10 mouse cellular contexts compared by ENCODE assay signal in genomic region chr12:116176930-116177329, GRCm38 (mm10).
DNase-seq lines count a peak whose midpoint lies in the region; ATAC-seq and TF ChIP-seq lines count a peak whose summit lies in the region.
"Had no signal": no experiment of that assay in that cellular context is flagged by ENCODE, and none has a peak within 500 bp of the region (broad histone marks: within the 10 kb centered on the region; RNA-seq: fewer than 3 reads in every experiment).

No protein-coding gene starts in this region.

- no peak for ATAC-seq in intestine, embryonic 14.5 days (replicated peaks; ENCODE audit: low FRiP score, low TSS enrichment, low read depth)
- ATAC-seq in intestine, embryonic 16.5 days = no peak
- no peak for ATAC-seq in Patski
- ATAC-seq in liver, embryonic 12.5 days = 0 out of 2 replicates have a peak, but pooled peaks have one; percentile 46
- no peak for ATAC-seq in stomach, postnatal 0 days (ENCODE audit: low FRiP score, low TSS enrichment)

- no peak overlapping the region for H3K4me2 ChIP-seq in intestine, embryonic 14.5 days (ENCODE audit: low read length)
- H3K4me2 ChIP-seq in intestine, embryonic 16.5 days (ENCODE audit: low read depth, low read length) = no peak overlapping the region
- no peak overlapping the region for H3K4me2 ChIP-seq in liver, embryonic 12.5 days
- no peak overlapping the region for H3K4me2 ChIP-seq in stomach, postnatal 0 days (replicated peaks; ENCODE audit: low read depth)

- CTCF ChIA-PET in Patski (lab: Charles Lee) = no interaction called here

- no peak for TF ChIP-seq EP300 in stomach, postnatal 0 days (optimal IDR thresholded peaks at IDR 0.05)

- TF ChIP-seq CTCF in Patski (IDR thresholded peaks at IDR 0.05) = peak; percentile 51
- TF ChIP-seq CTCF in stomach, postnatal 0 days (IDR thresholded peaks at IDR 0.05; ENCODE audit: low read depth) = peak; percentile 51

- no peak overlapping the region for H3K9ac ChIP-seq in intestine, embryonic 14.5 days (ENCODE audit: low read length)
- H3K9ac ChIP-seq in intestine, embryonic 16.5 days (ENCODE audit: low read depth, low read length) = no peak overlapping the region
- H3K9ac ChIP-seq in liver, embryonic 12.5 days = no peak overlapping the region
- no peak overlapping the region for H3K9ac ChIP-seq in stomach, postnatal 0 days (ENCODE audit: low read length)

- H3K27me3 ChIP-seq in intestine, embryonic 14.5 days (replicated peaks; ENCODE audit: control insufficient read depth, insufficient read depth, low read length) = no peaks in the 10 kb centered on the region
- H3K27me3 ChIP-seq in intestine, embryonic 16.5 days (replicated peaks; ENCODE audit: control insufficient read depth, insufficient read depth, low read length) = no peaks in the 10 kb centered on the region
- no peaks in the 10 kb centered on the region for H3K27me3 ChIP-seq in Patski
- H3K27me3 ChIP-seq in liver, embryonic 12.5 days (replicated peaks) = no peaks in the 10 kb centered on the region
- H3K27me3 ChIP-seq in stomach, postnatal 0 days (ENCODE audit: control insufficient read depth, insufficient read depth, low read length) = no peaks in the 10 kb centered on the region

- no peaks in the 10 kb centered on the region for H3K36me3 ChIP-seq in intestine, embryonic 14.5 days (ENCODE audit: control insufficient read depth, insufficient read depth, low read length)
- H3K36me3 ChIP-seq in intestine, embryonic 16.5 days (ENCODE audit: control insufficient read depth, insufficient read depth, low read length) = no peaks in the 10 kb centered on the region
- H3K36me3 ChIP-seq in liver, embryonic 12.5 days = no peaks in the 10 kb centered on the region
- H3K36me3 ChIP-seq in stomach, postnatal 0 days (ENCODE audit: control insufficient read depth, insufficient read depth, low read length) = no peaks in the 10 kb centered on the region

- no peak overlapping the region for H3K27ac ChIP-seq in intestine, embryonic 14.5 days (ENCODE audit: low read depth)
- H3K27ac ChIP-seq in intestine, embryonic 16.5 days (ENCODE audit: low read length) = no peak overlapping the region
- H3K27ac ChIP-seq in liver, embryonic 12.5 days = no peak overlapping the region
- H3K27ac ChIP-seq in stomach, postnatal 0 days (replicated peaks) = no peak overlapping the region

- DNase-seq in intestine, embryonic 14.5 days (ENCODE audit: low spot score) = peak; percentile 23
- no peak for DNase-seq in Patski (ENCODE audit: low read depth, low spot score)
- no peak for DNase-seq in stomach, postnatal 0 days (ENCODE audit: low spot score)
- no peak for DNase-seq in gastrocnemius, postnatal 10 days
- DNase-seq in urinary bladder, postnatal 25 days (ENCODE audit: low spot score) = no peak
- DNase-seq in urinary bladder, adult 2 months (ENCODE audit: low spot score) = no peak

- H3K9me3 ChIP-seq in intestine, embryonic 14.5 days (ENCODE audit: control insufficient read depth, low read length) = no peaks in the 10 kb centered on the region
- H3K9me3 ChIP-seq in intestine, embryonic 16.5 days (ENCODE audit: control insufficient read depth, low read length) = no peaks in the 10 kb centered on the region
- H3K9me3 ChIP-seq in liver, embryonic 12.5 days (replicated peaks) = no peaks in the 10 kb centered on the region
- no peaks in the 10 kb centered on the region for H3K9me3 ChIP-seq in stomach, postnatal 0 days (ENCODE audit: control insufficient read depth, low read length)
- H3K9me3 ChIP-seq: megakaryocyte, embryonic 14.5 days had no signal

- 78% methylated on average over 3 of the region's 3 CpGs for WGBS in intestine, embryonic 14.5 days
- 86% methylated on average over 3 of the region's 3 CpGs for WGBS in intestine, embryonic 16.5 days
- WGBS in liver, embryonic 12.5 days (ENCODE audit: insufficient replicate concordance) = 62% methylated on average over 3 of the region's 3 CpGs
- 79% methylated on average over 3 of the region's 3 CpGs for WGBS in stomach, postnatal 0 days

- in situ Hi-C loops in Patski (cut with MboI; ENCODE audit: low pct_unique_long_range_greater_than_20kb) = no loop called here

- no peaks in the 10 kb centered on the region for H3K4me1 ChIP-seq in intestine, embryonic 14.5 days (replicated peaks; ENCODE audit: control insufficient read depth, insufficient read depth, low read length)
- no peaks in the 10 kb centered on the region for H3K4me1 ChIP-seq in intestine, embryonic 16.5 days (ENCODE audit: control insufficient read depth, insufficient read depth, low read length)
- no peaks in the 10 kb centered on the region for H3K4me1 ChIP-seq in liver, embryonic 12.5 days
- H3K4me1 ChIP-seq in stomach, postnatal 0 days (replicated peaks; ENCODE audit: control insufficient read depth, insufficient read depth) = no peaks in the 10 kb centered on the region

- POLR2A ChIA-PET in Patski (lab: Charles Lee) = no interaction called here

- no peak overlapping the region for H3K4me3 ChIP-seq in intestine, embryonic 14.5 days (ENCODE audit: low read depth, low read length)
- H3K4me3 ChIP-seq in intestine, embryonic 16.5 days (ENCODE audit: low read length) = no peak overlapping the region
- no peak overlapping the region for H3K4me3 ChIP-seq in liver, embryonic 12.5 days
- H3K4me3 ChIP-seq in stomach, postnatal 0 days (ENCODE audit: low read depth, low read length) = no peak overlapping the region
- H3K4me3 ChIP-seq: erythroblast, embryonic 14.5 days; megakaryocyte, embryonic 14.5 days had no signal
